Mouse (Mus musculus) cerebellum, adult 2 months (tissue): ENCODE results near the gene Arl5a.

ENCODE experiments used
- CTCF ChIP-seq: fragments of 200-500 bp; IDR thresholded peaks from 2 replicates; pipeline ENCODE4 v1.5.1; 2011; ENCODE audit warnings: low read depth, mild to moderate bottlenecking, control low read depth, low read length, moderate library complexity, borderline replicate concordance; ENCODE audit not compliant: insufficient read depth
- POLR2A ChIP-seq: fragments of 200-500 bp; IDR thresholded peaks from 2 replicates; pipeline ENCODE4 v1.6.1; 2011; ENCODE audit warnings: low read length, control low read depth, borderline replicate concordance; ENCODE audit not compliant: insufficient read depth

GRCm38 (mm10) chr2:52386037-52386436, 38.7 kb downstream of the Arl5a start:
- TF ChIP-seq POLR2A (no peak), CTCF (no peak)
